Comparison of ENCODE assay signal across 19 mouse cellular contexts in the genomic region with DNA sequence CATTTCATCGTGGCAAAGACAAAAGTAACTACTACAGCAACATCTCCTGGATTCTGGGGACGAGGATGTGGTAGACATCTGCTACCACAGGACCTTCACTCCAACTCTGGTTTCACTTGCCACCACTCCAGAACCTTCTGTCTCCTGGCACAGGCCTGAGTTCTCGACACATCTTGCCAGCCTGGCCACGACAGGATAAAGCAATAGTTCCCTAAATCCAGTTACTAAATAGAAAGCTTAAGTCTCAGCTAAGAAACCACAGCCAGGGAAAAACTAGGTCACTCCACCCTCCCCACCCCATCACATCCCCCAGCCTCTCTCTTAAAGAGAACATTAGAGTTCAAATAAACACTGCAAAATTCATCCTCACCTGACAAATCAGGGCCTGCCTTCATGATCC.
DNase-seq lines count a peak whose midpoint lies in the region; ATAC-seq and TF ChIP-seq lines count a peak whose summit lies in the region.
"Had no signal": no experiment of that assay in that cellular context is flagged by ENCODE, and none has a peak within 500 bp of the region (broad histone marks: within the 10 kb centered on the region; RNA-seq: fewer than 3 reads in every experiment).

No protein-coding gene starts in this region.

- peak; percentile 65 for ATAC-seq in frontal cortex, adult (ENCODE audit: low TSS enrichment)
- ATAC-seq in embryonic facial prominence, embryonic 14.5 days (ENCODE audit: low read depth): 0 out of 2 replicates have a peak, but pooled peaks have one; percentile 4
- ATAC-seq: forebrain, postnatal 0 days had no signal

- no peak for DNase-seq in frontal cortex, postnatal 10 days (ENCODE audit: low spot score in 2 of 2)
- no peak for DNase-seq in layer of hippocampus, adult 2 months (ENCODE audit: low spot score in 2 of 2)
- no peak for DNase-seq in layer of hippocampus, postnatal 14 days (ENCODE audit: low spot score in 2 of 2)
- DNase-seq in embryonic facial prominence, embryonic 14.5 days (ENCODE audit: low spot score): no peak
- DNase-seq in gastrocnemius, postnatal 25 days: peak; percentile 26
- no peak for DNase-seq in kidney, postnatal 25 days
- DNase-seq: adrenal gland, postnatal 25 days; embryo, embryonic 11 days; forebrain, postnatal 0 days; kidney, adult 11 months; lung, postnatal 4 days; midbrain, embryonic 14.5 days; spleen, adult 18-20 months had no signal

- no peak overlapping the region for H3K4me3 ChIP-seq in layer of hippocampus, adult 2 months
- H3K4me3 ChIP-seq in embryonic facial prominence, embryonic 14.5 days (ENCODE audit: low read depth, low read length): no peak overlapping the region
- H3K4me3 ChIP-seq: forebrain, embryonic 10.5 days; heart, embryonic 13.5 days; hindbrain, embryonic 12.5 days; myocyte; neural tube, embryonic 13.5 days had no signal

- 50% methylated on average over 4 of the region's 4 CpGs for WGBS in embryonic facial prominence, embryonic 14.5 days

- no peaks in the 10 kb centered on the region for H3K9me3 ChIP-seq in embryonic facial prominence, embryonic 14.5 days (ENCODE audit: control insufficient read depth, low read length)
- H3K9me3 ChIP-seq: forebrain, embryonic 10.5 days; heart, embryonic 13.5 days; hindbrain, embryonic 12.5 days; neural tube, embryonic 13.5 days had no signal

- peaks cover 4% of the 10 kb centered on the region; the same call in 1 of the 2 replicates for H3K4me1 ChIP-seq in embryonic facial prominence, embryonic 14.5 days (ENCODE audit: control insufficient read depth, insufficient read depth, low read length)
- H3K4me1 ChIP-seq: forebrain, embryonic 10.5 days; heart, embryonic 13.5 days; hindbrain, embryonic 12.5 days; neural tube, embryonic 13.5 days had no signal

- no peaks in the 10 kb centered on the region for H3K36me3 ChIP-seq in embryonic facial prominence, embryonic 14.5 days (ENCODE audit: control insufficient read depth, insufficient read depth, low read length)
- H3K36me3 ChIP-seq: forebrain, embryonic 10.5 days; heart, embryonic 13.5 days; hindbrain, embryonic 12.5 days; neural tube, embryonic 13.5 days had no signal

- H3K4me2 ChIP-seq in embryonic facial prominence, embryonic 14.5 days (ENCODE audit: low read depth, low read length): no peak overlapping the region
- H3K4me2 ChIP-seq: heart, embryonic 13.5 days; hindbrain, embryonic 12.5 days; neural tube, embryonic 13.5 days had no signal

- H3K27me3 ChIP-seq in embryonic facial prominence, embryonic 14.5 days (replicated peaks; ENCODE audit: control insufficient read depth, insufficient read depth, low read length): no peaks in the 10 kb centered on the region
- H3K27me3 ChIP-seq: hindbrain, embryonic 12.5 days; neural tube, embryonic 13.5 days had no signal

- H3K27ac ChIP-seq in layer of hippocampus, adult 2 months: peak overlapping the region; percentile 21; the same call in 1 of the 2 replicates
- H3K27ac ChIP-seq in embryonic facial prominence, embryonic 14.5 days (replicated peaks; ENCODE audit: low read depth, low read length): no peak overlapping the region
- H3K27ac ChIP-seq: forebrain, embryonic 10.5 days; heart, embryonic 13.5 days; hindbrain, embryonic 12.5 days; neural tube, embryonic 13.5 days had no signal

- no peak overlapping the region for H3K9ac ChIP-seq in embryonic facial prominence, embryonic 14.5 days (ENCODE audit: low read depth, low read length)
- H3K9ac ChIP-seq: forebrain, postnatal 0 days; heart, embryonic 13.5 days; hindbrain, embryonic 12.5 days; neural tube, embryonic 13.5 days had no signal

- TF ChIP-seq CTCF in layer of hippocampus, adult 2 months (conservative IDR thresholded peaks at IDR 0.05): no peak
